Mouse (Mus musculus) v-Abl transformed pro-B cells (cell line): ENCODE results near the gene 5730596B20Rik.

Experiments used
- in situ Hi-C, 2 experiments: fragments of 400-800 bp; cut with MboI; formaldehyde crosslinking; loops; one replicate each; pipeline ENCODE4 v1.15.1; 2025; ENCODE audit not compliant: unreplicated experiment in 2 of 2

5730596B20Rik gene

GRCm38 (mm10) chr6:52177061-52177735 lies at the start of gene 5730596B20Rik:
TSS of gene 5730596B20Rik (plus strand) at chr6:52177498.
- in situ Hi-C loops = no loop called here

DNA sequence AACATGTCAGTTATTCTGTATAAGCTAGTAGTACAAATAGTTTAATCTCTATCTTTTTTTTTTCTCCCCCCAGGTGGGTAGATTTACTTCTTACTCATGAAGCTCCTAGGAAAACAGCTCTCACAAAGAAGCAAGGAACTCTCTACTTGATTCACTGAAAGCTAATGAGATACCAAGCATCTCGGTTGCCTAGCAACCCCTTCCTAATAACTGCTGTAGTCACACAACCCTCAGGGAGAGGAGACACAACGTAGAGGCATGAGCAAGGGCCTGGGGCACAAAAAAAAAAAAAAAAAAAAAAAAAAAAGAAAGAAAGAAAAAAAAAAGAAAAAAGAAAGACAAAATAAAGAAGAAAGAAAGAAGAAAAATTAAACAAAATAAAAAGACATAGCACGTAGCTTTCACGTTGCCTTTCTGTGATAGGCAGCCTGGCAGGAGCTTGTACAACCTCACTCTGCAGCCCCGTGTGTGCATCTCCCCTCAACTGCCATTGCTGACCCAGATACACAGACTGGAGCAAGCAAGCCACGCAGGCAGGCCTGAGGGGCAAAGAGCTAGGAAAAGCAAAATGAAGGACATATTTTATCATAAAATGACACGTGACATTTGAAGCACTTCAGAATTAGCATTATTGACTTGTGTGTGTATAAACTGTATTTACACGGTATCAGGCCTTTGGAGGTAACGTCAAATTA lies 39.3 kb upstream of the 5730596B20Rik start:
- in situ Hi-C loops = no loop called here

GRCm38 (mm10) chr6:52138576-52138975 lies 38.7 kb upstream of the 5730596B20Rik start:
- in situ Hi-C loops = no loop called here

GRCm38 (mm10) chr6:52139115-52139514 lies 38.2 kb upstream of the 5730596B20Rik start:
- in situ Hi-C loops = no loop called here

DNA sequence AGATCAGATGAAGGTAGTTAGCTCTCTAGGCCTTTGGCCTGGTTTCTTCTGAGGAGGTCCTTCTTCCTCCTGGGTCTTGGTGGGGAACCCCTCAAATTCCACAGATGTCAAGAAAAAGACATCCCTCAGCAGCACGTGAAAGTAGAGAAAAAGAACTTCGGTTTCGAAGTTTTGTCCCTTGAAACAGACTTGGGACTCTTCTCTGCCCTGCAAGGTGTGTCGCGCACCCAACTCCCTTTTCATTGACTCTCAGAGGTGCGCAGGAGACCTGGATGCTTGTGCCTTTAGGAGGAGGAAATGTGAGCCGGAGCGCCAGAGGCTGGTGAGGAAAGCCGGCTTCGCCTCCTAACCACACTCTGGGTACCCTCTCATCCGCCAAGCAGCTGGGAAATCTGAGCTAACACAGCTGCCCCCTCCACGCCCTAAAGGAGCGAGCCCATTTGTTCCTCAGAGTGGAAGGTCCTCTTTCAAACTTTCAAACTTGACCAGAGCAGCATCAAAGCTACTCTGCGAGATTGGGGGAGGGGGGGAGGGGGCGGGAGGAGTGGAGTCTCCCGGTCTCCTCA lies 26.8 kb upstream of the 5730596B20Rik start:
- in situ Hi-C loops = no loop called here

DNA sequence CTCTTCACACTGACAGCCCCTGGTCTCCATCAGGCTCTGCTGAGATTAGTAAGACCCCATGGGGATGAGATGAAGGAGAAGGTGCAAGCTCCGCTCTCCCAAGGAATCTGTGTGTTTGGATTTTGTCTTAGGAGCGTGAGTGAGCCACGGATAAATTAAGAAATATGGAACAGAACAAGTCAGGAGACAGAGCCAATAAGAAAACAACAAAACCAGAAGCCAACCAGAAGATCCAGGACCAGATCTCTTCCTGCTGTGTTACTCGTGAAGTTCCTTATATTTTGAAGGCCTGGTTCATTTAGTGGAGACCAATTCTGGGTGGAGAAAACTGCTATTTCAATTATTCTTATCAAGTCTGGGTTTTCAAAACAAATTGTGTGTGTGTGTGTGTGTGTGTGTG lies 25.7 kb upstream of the 5730596B20Rik start:
- in situ Hi-C loops = no loop called here

GRCm38 (mm10) chr6:52152226-52153193 lies 24.8 kb upstream of the 5730596B20Rik start:
- in situ Hi-C loops = no loop called here

DNA sequence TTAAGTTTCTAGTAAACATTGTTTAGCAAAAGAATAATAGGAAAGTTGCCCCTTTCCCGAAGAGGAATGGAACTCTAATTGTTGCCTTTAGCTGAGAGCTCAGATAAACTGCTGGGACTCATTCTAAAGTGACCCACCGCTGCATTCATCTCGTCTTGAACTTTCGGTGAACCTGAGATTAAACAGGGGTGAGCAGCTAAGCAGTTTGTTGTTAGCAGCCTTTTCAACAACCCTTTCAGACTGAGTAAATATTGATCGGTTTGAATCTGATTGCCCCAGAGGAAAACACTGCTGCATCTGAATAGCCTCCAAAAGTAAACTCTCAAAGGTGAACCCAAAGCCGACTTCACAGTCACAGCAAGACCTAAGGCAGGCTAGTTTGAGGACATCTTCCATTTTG lies 24.0 kb upstream of the 5730596B20Rik start:
- in situ Hi-C loops = no loop called here

GRCm38 (mm10) chr6:52154044-52154443 lies 23.3 kb upstream of the 5730596B20Rik start:
- in situ Hi-C loops = no loop called here

- in situ Hi-C loops = no loop called here
Measured at GRCm38 (mm10) chr6:52155471-52155870, 21.8 kb upstream of the 5730596B20Rik start.

DNA sequence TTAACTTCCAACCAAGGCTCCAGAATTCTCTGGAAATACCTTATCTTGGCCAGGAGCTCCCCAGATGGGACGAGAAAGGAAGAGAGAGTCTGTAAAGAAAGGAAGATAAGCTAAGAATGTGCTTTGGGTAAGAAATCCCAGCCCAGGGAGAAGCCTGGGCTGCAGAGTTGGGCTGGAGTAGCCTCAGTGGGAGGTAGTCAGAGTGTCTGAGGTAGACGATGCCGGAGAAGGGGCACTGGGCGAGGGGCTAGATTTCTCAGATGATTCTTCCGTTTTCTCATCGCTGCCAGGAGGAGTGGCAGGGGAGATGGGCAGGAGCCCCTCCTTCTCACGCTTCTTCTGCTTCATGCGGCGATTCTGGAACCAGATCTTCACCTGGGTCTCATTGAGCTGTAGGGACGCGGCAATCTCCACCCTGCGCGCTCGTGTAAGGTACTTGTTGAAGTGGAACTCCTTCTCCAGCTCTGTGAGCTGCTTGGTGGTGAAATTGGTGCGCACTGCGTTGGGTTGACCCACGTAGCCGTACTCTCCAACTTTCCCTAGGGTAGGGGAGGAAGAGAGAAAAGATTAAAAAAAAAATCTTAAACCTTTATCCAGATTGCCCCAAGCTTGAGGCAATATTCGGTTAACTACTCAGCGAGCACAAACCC lies 20.6 kb upstream of the 5730596B20Rik start:
- in situ Hi-C loops = no loop called here

DNA sequence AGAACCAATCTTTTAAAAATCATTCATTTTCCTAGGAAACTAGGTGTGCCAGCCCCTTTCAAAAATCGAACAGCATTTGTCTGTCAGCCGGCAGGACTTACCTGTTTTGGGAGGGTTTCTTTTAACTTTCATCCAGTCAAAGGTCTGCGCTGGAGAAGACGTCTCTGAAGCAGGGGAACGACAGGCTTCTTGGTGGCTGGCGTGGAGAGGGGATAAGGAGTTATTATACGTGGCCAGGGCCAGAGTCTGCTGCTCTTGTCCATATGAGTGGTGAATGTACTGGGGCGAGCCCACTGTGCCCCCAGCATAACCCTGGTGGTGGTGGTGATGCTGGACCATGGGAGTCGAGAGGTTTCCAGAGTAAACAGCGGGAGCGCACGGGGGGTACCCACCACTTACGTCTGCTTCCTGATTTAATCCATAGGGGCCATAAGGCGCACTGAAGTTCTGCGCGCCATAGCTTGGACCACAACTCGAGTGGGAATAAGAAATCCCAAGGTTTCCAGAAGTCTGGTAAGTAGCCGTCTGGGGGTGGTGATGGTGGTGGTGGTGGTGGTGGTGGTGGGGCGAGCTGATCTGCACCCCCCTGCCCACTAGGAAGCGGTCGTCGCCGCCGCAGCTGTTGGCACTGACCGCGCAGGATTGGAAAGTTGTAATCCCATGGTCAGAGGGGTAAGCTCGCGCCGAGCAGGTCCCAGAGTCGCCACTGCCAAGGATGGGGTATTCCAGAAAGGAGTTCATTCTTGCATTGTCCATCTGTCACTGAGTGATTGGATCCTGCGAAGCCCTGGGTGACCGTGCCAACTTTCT lies 19.6 kb upstream of the 5730596B20Rik start:
- in situ Hi-C loops = no loop called here

GRCm38 (mm10) chr6:52158276-52159051 lies 18.8 kb upstream of the 5730596B20Rik start, which contains the start of gene Hoxa1:
TSS of gene Hoxa1 (minus strand) at chr6:52158317.
- in situ Hi-C loops = no loop called here

DNA sequence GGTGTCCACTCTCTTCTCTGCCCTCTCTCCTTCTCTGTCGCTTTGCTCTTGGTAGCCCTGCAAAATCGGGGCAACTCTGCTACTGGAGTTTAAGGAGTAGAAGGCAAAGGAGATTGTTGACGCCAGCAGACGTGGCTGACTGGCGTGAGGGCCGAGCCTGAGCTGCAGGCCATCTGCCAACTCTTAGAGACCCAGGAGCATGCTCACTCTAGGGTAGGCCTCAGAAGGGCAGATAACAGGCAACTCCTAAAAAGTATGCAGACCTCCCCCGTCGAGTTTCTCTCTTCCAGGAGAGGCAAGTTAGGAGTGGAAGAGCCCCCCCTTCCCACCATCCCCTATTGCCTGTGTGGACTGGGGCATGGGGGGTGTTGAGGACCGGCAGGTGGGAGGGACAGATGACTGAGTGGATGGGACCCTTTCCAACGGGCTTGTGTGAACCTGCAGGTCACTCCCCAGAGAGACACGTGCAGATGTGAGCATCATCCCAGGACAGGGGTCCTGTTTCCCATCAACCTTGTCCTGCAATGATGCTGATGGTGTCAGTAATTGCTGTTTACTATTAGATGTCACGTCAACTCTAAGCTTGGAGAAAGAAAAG lies 18.0 kb upstream of the 5730596B20Rik start:
- in situ Hi-C loops = no loop called here

DNA sequence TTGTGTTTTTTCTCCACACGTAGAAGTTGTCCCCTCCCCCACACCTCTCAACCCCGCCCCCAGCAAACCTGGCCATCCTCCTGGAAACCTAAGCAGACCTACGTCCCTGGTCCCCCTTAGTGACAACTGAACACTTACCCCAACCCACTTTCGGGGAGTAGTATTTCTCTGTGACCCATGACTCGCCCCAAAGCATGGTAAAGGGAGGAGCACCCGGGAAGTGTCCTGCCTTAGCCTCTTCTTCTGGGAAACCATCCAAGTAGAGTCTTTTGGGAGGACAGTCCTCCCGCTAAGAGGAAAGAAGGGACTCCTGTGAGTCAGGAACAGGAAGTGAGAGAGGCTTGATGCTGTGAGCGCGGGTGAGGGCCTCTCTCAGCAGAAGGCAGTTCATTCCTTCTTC lies 17.3 kb upstream of the 5730596B20Rik start:
- in situ Hi-C loops = no loop called here

GRCm38 (mm10) chr6:52160511-52161335 lies 16.6 kb upstream of the 5730596B20Rik start:
- in situ Hi-C loops = no loop called here

DNA sequence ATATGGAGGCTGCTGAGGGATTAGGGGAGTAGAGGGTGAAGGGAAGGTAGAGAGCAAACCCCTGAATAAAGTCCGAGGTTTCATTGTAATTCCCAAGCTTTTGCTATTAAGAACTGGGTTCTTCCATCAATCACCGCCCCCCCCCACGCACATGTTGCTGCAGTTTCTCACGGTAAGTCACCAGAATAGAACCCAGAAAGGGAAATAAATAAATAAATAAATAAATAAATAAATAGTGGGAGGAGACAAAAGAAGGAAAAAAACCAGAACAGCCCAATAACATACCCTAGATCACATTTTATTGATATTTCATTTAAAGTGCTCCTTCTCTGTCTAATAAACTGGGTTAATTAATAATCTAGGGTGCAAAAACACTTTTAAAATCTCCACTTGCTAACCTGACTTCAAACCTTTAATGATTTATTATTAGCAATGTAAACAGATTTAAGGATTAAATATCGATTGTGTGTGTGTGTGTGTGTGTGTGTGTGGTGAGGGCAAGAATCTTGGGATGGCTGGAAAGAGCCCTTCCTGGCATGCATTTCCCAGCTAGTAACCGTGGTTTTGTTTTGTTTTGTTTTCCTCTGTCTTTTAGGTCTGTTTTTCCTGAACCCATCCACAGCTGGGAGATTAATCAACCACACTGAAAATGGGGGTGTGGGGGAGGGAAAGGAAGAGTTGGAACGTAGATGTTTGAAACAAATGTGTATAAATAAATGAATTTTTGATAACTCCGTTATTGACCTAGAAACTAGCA lies 15.8 kb upstream of the 5730596B20Rik start:
- in situ Hi-C loops = no loop called here
